Mouse (Mus musculus) neural tube, embryonic 11.5 days (tissue): ENCODE results near the gene Itgb2l. TPM values are rescaled to one million over a fixed set of nuclear protein-coding genes. Genes with fewer than 3 reads are reported as not detected.

Experiments
- ATAC-seq: fragments of 200-750 bp; cut with Nextera tagmentation; 2 replicates; pipeline ENCODE4 v1.8.0; 2017; ENCODE audit warnings: moderate number of reproducible peaks, mild to moderate bottlenecking, moderate TSS enrichment, moderate library complexity; ENCODE audit not compliant: insufficient read depth, low FRiP score, low TSS enrichment
- DNase-seq: peaks from one replicate; pipeline ENCODE4 v3.0.0-alpha.2; 2015; ENCODE audit warnings: low spot score
- H3K27ac ChIP-seq: fragments of 300-500 bp; sonication (generic); 2 replicates; pipeline ENCODE4 v1.5.1; 2014; ENCODE audit warnings: low read depth, mild to moderate bottlenecking, low read length
- H3K27me3 ChIP-seq: fragments of 300-500 bp; sonication (generic); 2 replicates; pipeline ENCODE4 v1.6.1; 2014; ENCODE audit warnings: mild to moderate bottlenecking, low read length, mixed read lengths; ENCODE audit not compliant: control insufficient read depth, insufficient read depth
- H3K36me3 ChIP-seq: fragments of 300-500 bp; sonication (generic); 2 replicates; pipeline ENCODE4 v1.6.1; 2014; ENCODE audit warnings: mild to moderate bottlenecking, low read length, moderate library complexity, mixed read lengths; ENCODE audit not compliant: control insufficient read depth, insufficient read depth
- H3K4me1 ChIP-seq: fragments of 300-500 bp; sonication (generic); 2 replicates; pipeline ENCODE4 v1.6.1; 2014; ENCODE audit warnings: low read length, mixed read lengths; ENCODE audit not compliant: control insufficient read depth, insufficient read depth
- H3K4me2 ChIP-seq: fragments of 300-500 bp; sonication (generic); 2 replicates; pipeline ENCODE4 v1.6.1; 2014; ENCODE audit warnings: low read depth, mild to moderate bottlenecking, moderate library complexity
- H3K4me3 ChIP-seq: fragments of 300-500 bp; sonication (generic); 2 replicates; pipeline ENCODE4 v1.5.1; 2014; ENCODE audit warnings: low read depth, low read length
- H3K9ac ChIP-seq: fragments of 300-500 bp; sonication (generic); 2 replicates; pipeline ENCODE4 v1.6.1; 2014; ENCODE audit warnings: mild to moderate bottlenecking, low read length
- H3K9me3 ChIP-seq: fragments of 300-500 bp; sonication (generic); 2 replicates; pipeline ENCODE4 v1.6.1; 2016; ENCODE audit warnings: low read length; ENCODE audit not compliant: control insufficient read depth
- WGBS: fragments of 180-500 bp; shearing (Covaris S2); extraction: QIAGEN DNeasy Blood & Tissue Kit; methylation state at CpG from one replicate; pipeline ENCODE4 v1.1.7; 2014; 5-methylcytosine and 5-hydroxymethylcytosine counted together
- polyA plus RNA-seq: library from polyadenylated mRNA; unstranded; fragments of >200 nt; fragmentation: Nextera tagmentation; extraction: Ambion mirVana; gene quantifications from 2 replicates; pipeline ENCODE4 v1.2.1, GENCODE M21; 2014

Itgb2l gene
- polyA plus RNA-seq, 1 experiment from 2014 or later, result not detected

- peak; percentile 26 for DNase-seq
- Histone ChIP-seq H3K4me2 (no peak overlapping the region), H3K36me3 (no peaks in the 10 kb centered on the region), H3K9ac (no peak overlapping the region), H3K27me3 (no peaks in the 10 kb centered on the region), H3K9me3 (no peaks in the 10 kb centered on the region), H3K4me1 (no peaks in the 10 kb centered on the region), H3K27ac (no peak overlapping the region), H3K4me3 (no peak overlapping the region)
- ATAC-seq, result no peak
- 84% methylated on average over 8 of the region's 8 CpGs for WGBS
Observed at GRCm38 (mm10) chr16:96440871-96441270, 2.5 kb downstream of the Itgb2l start.

- no peaks in the 10 kb centered on the region for H3K27me3 ChIP-seq
- DNase-seq (no peak), ATAC-seq (no peak)
- no peaks in the 10 kb centered on the region for H3K36me3 ChIP-seq
- H3K9me3 ChIP-seq, result no peaks in the 10 kb centered on the region
- no peak overlapping the region for H3K4me2 ChIP-seq
- WGBS, result 59% methylated on average over 4 of the region's 4 CpGs
- H3K27ac ChIP-seq, result no peak overlapping the region
- no peak overlapping the region for H3K4me3 ChIP-seq
- no peak overlapping the region for H3K9ac ChIP-seq
- no peaks in the 10 kb centered on the region for H3K4me1 ChIP-seq
Observed at GRCm38 (mm10) chr16:96439682-96440081, 3.7 kb downstream of the Itgb2l start.

- Histone ChIP-seq H3K9me3 (no peaks in the 10 kb centered on the region), H3K27me3 (no peaks in the 10 kb centered on the region), H3K36me3 (no peaks in the 10 kb centered on the region), H3K4me1 (no peaks in the 10 kb centered on the region), H3K9ac (no peak overlapping the region), H3K4me2 (no peak overlapping the region), H3K27ac (no peak overlapping the region), H3K4me3 (no peak overlapping the region)
- WGBS, result 89% methylated on average over 5 of the region's 5 CpGs
- DNase-seq (no peak), ATAC-seq (no peak)
Observed at GRCm38 (mm10) chr16:96438946-96439345, 4.5 kb downstream of the Itgb2l start.

GRCm38 (mm10) chr16:96434024-96434785 lies 9.2 kb downstream of the Itgb2l start:
- DNase-seq, result no peak
- Histone ChIP-seq H3K27ac (no peak overlapping the region), H3K9me3 (no peaks in the 10 kb centered on the region), H3K4me3 (no peak overlapping the region), H3K4me2 (no peak overlapping the region), H3K9ac (no peak overlapping the region), H3K4me1 (no peaks in the 10 kb centered on the region), H3K36me3 (no peaks in the 10 kb centered on the region), H3K27me3 (no peaks in the 10 kb centered on the region)
- ATAC-seq, result no peak
- WGBS, result 79% methylated on average over 3 of the region's 3 CpGs

- Histone ChIP-seq H3K4me1 (no peaks in the 10 kb centered on the region), H3K27ac (no peak overlapping the region), H3K27me3 (no peaks in the 10 kb centered on the region), H3K9me3 (no peaks in the 10 kb centered on the region), H3K9ac (no peak overlapping the region), H3K4me3 (no peak overlapping the region), H3K36me3 (no peaks in the 10 kb centered on the region), H3K4me2 (no peak overlapping the region)
- ATAC-seq (no peak), DNase-seq (no peak)
- 92% methylated on average over 10 of the region's 10 CpGs for WGBS
Observed at GRCm38 (mm10) chr16:96433266-96433665, 10.2 kb downstream of the Itgb2l start.

GRCm38 (mm10) chr16:96429046-96429445 lies 14.4 kb downstream of the Itgb2l start:
- Histone ChIP-seq H3K9me3 (no peaks in the 10 kb centered on the region), H3K4me3 (no peak overlapping the region), H3K4me1 (no peaks in the 10 kb centered on the region), H3K27me3 (no peaks in the 10 kb centered on the region), H3K4me2 (no peak overlapping the region), H3K9ac (no peak overlapping the region), H3K36me3 (no peaks in the 10 kb centered on the region), H3K27ac (no peak overlapping the region)
- DNase-seq (no peak), ATAC-seq (no peak)
- WGBS, result 56% methylated on average over 3 of the region's 3 CpGs

GRCm38 (mm10) chr16:96426671-96427070 lies 16.7 kb downstream of the Itgb2l start:
- Histone ChIP-seq H3K9me3 (no peaks in the 10 kb centered on the region), H3K36me3 (no peaks in the 10 kb centered on the region), H3K27ac (no peak overlapping the region), H3K27me3 (no peaks in the 10 kb centered on the region), H3K9ac (no peak overlapping the region), H3K4me1 (no peaks in the 10 kb centered on the region), H3K4me3 (no peak overlapping the region), H3K4me2 (no peak overlapping the region)
- no peak for DNase-seq
- no peak for ATAC-seq
- 86% methylated on average over 7 of the region's 7 CpGs for WGBS

GRCm38 (mm10) chr16:96425044-96425443 lies 18.4 kb downstream of the Itgb2l start:
- no peaks in the 10 kb centered on the region for H3K9me3 ChIP-seq
- ATAC-seq (no peak), DNase-seq (no peak)
- no peak overlapping the region for H3K9ac ChIP-seq
- H3K4me2 ChIP-seq, result no peak overlapping the region
- no peaks in the 10 kb centered on the region for H3K4me1 ChIP-seq
- 87% methylated on average over 2 of the region's 2 CpGs for WGBS
- H3K36me3 ChIP-seq, result no peaks in the 10 kb centered on the region
- H3K27me3 ChIP-seq, result no peaks in the 10 kb centered on the region
- no peak overlapping the region for H3K4me3 ChIP-seq
- H3K27ac ChIP-seq, result no peak overlapping the region

GRCm38 (mm10) chr16:96408064-96408465 lies 35.4 kb downstream of the Itgb2l start:
- H3K36me3 ChIP-seq, result no peaks in the 10 kb centered on the region
- ATAC-seq, result no peak
- H3K4me1 ChIP-seq, result no peaks in the 10 kb centered on the region
- DNase-seq, result no peak
- no peak overlapping the region for H3K4me2 ChIP-seq
- WGBS, result 33% methylated on average over 4 of the region's 4 CpGs
- no peak overlapping the region for H3K9ac ChIP-seq
- H3K27me3 ChIP-seq, result no peaks in the 10 kb centered on the region
- no peaks in the 10 kb centered on the region for H3K9me3 ChIP-seq
- no peak overlapping the region for H3K27ac ChIP-seq
- no peak overlapping the region for H3K4me3 ChIP-seq
